Mouse (Mus musculus) CH12.LX (cell line): ENCODE data around the gene Esd.

Experiments used
- CTCF ChIP-seq, 2 experiments: IDR thresholded peaks in 1 of 2; conservative IDR thresholded peaks in 1 of 2; 2 replicates each; pipeline ENCODE4 v1.5.1; 2011 to 2012; ENCODE audit warnings: low read depth in 2 of 2, low read length in 2 of 2, improper control_type of control experiment in 1 of 2, inconsistent platforms in 1 of 2, mild to moderate bottlenecking in 1 of 2, moderate library complexity in 1 of 2
- EP300 ChIP-seq: IDR thresholded peaks from 2 replicates; pipeline ENCODE4 v1.6.1; 2011; ENCODE audit warnings: low read length, improper control_type of control experiment
- GABPA ChIP-seq: IDR thresholded peaks from 2 replicates; pipeline ENCODE4 v1.6.1; 2012; ENCODE audit warnings: low read depth, low read length, improper control_type of control experiment, inconsistent platforms; ENCODE audit not compliant: insufficient replicate concordance
- MAZ ChIP-seq: IDR thresholded peaks from 2 replicates; pipeline ENCODE4 v1.6.1; 2012; ENCODE audit warnings: low read depth, mild to moderate bottlenecking, inconsistent platforms, low read length, improper control_type of control experiment, moderate library complexity
- NRF1 ChIP-seq: IDR thresholded peaks from 2 replicates; pipeline ENCODE4 v1.6.1; 2014; ENCODE audit warnings: low read depth, mild to moderate bottlenecking, inconsistent platforms, low read length, improper control_type of control experiment, moderate library complexity
- PAX5 ChIP-seq: IDR thresholded peaks from 2 replicates; pipeline ENCODE4 v1.6.1; 2012; ENCODE audit warnings: low read length, inconsistent platforms, mixed read lengths
- POLR2A ChIP-seq: IDR thresholded peaks from 2 replicates; pipeline ENCODE4 v1.6.1; 2011; ENCODE audit warnings: low read depth, mild to moderate bottlenecking, improper control_type of control experiment, low read length
- RCOR1 ChIP-seq: conservative IDR thresholded peaks from 2 replicates; pipeline ENCODE4 v1.6.1; 2012; ENCODE audit warnings: low read depth, mild to moderate bottlenecking, inconsistent platforms, low read length, improper control_type of control experiment
- SIN3A ChIP-seq: IDR thresholded peaks from 2 replicates; pipeline ENCODE4 v1.6.1; 2012; ENCODE audit warnings: low read length, improper control_type of control experiment, inconsistent platforms
- USF1 ChIP-seq: IDR thresholded peaks from 2 replicates; pipeline ENCODE4 v1.6.1; 2014; ENCODE audit warnings: low read depth, mild to moderate bottlenecking, inconsistent platforms, low read length, improper control_type of control experiment
- ZMIZ1 ChIP-seq: IDR thresholded peaks from 2 replicates; pipeline ENCODE4 v1.6.1; 2012; ENCODE audit warnings: low read depth, mild to moderate bottlenecking, inconsistent platforms, low read length, improper control_type of control experiment

DNA sequence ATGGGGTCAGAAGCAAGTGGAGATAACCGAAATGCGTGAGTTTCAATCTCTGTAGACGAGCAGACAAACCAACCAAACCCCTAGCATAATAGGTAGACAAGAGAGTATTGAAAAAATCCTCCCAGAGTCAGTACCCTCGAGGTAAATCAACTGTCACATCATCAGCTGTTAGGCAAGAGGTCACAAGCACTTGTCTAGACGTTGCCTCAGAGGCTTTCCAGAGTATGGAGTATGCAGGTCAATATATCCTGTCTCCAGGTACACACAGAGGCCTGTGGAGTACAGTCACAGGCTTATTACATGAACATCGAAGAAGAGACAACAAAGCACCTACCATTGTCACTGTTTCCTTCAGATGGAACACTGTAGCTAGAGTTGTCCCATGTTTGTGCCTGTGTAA lies 60.7 kb downstream of the Esd start:
- TF ChIP-seq CTCF (conservative IDR thresholded peaks at IDR 0.05 in 1 of 2, IDR thresholded peaks at IDR 0.05 in 1 of 2; ENCODE audit: low read depth in 2 of 2, low read length in 2 of 2) (no peak), GABPA (no peak), POLR2A (no peak), RCOR1 (no peak), PAX5 (no peak), USF1 (no peak), ZMIZ1 (no peak), EP300 (no peak), MAZ (no peak), SIN3A (no peak), NRF1 (no peak)
